Mouse (Mus musculus) brain, embryonic 14.5 days (tissue): ENCODE data around the gene Iqsec1.

Experiments used
- CTCF ChIP-seq: fragments of 200-500 bp; IDR thresholded peaks from 2 replicates; pipeline ENCODE4 v1.5.1; 2012; ENCODE audit warnings: inconsistent platforms, mild to moderate bottlenecking, moderate library complexity, borderline replicate concordance; ENCODE audit not compliant: insufficient read depth, insufficient read length; ENCODE audit errors: extremely low read depth
- POLR2A ChIP-seq: fragments of 200-500 bp; IDR thresholded peaks from 2 replicates; pipeline ENCODE4 v1.6.1; 2012; ENCODE audit warnings: mild to moderate bottlenecking, inconsistent platforms, borderline replicate concordance; ENCODE audit not compliant: poor library complexity, insufficient read depth, insufficient read length, severe bottlenecking; ENCODE audit errors: extremely low read depth

DNA sequence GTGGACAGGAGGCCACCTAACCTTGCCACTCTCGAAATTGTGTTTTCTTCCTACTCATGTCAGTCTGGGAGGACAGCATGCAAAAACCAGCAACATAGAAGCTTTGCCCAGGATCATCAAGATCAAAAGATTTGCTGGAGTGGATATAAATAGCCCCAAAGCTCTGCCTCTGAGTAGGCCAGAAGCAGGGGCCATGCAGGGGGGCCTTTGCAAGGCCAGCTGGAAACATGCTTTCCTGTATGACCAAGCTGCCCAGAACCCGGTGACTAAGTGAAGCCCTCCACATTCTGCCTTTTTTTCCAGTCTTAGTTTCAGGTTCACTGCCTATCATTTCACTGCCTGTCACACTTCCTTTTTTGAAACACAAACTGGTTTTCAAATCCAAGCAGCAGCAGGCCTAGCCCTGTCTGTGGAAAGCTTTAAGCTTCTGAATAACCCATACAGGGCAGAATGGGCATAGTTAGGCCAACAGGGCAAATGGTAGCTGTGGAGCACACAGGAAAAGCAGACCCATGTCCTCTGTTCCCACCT, 19.1 kb downstream of the Iqsec1 start:
- no peak for TF ChIP-seq CTCF
- no peak for TF ChIP-seq POLR2A
